Mouse (Mus musculus) myocyte (in vitro differentiated cells): ENCODE data around the gene F7.

Experiments
- CEBPB ChIP-seq: IDR thresholded peaks from 2 replicates; pipeline ENCODE4 v1.6.1; 2011; ENCODE audit warnings: mild to moderate bottlenecking, moderate library complexity; ENCODE audit not compliant: poor library complexity, insufficient read depth, severe bottlenecking
- E2F4 ChIP-seq: IDR thresholded peaks from one replicate; pipeline ENCODE4 v1.6.1; 2011; ENCODE audit warnings: mild to moderate bottlenecking, control low read depth, moderate library complexity; ENCODE audit not compliant: insufficient read depth
- MAX ChIP-seq: IDR thresholded peaks from one replicate; pipeline ENCODE4 v1.6.1; 2011; ENCODE audit warnings: low read depth, mild to moderate bottlenecking, control low read depth
- MYOD1 ChIP-seq, 3 experiments: IDR thresholded peaks; one replicate each; pipeline ENCODE4 v1.6.1; 2011; ENCODE audit warnings: control low read depth in 2 of 3, low read depth in 2 of 3, mild to moderate bottlenecking in 2 of 3, moderate library complexity in 1 of 3; ENCODE audit not compliant: insufficient read length in 2 of 3, control insufficient read depth in 1 of 3
- MYOG ChIP-seq, 3 experiments: IDR thresholded peaks; one replicate each; pipeline ENCODE4 v1.6.1; 2011; ENCODE audit warnings: control low read depth in 2 of 3, low read depth in 2 of 3, mild to moderate bottlenecking in 2 of 3; ENCODE audit not compliant: insufficient read length in 2 of 3, control insufficient read depth in 1 of 3, insufficient read depth in 1 of 3
- POLR2A ChIP-seq: IDR thresholded peaks from one replicate; pipeline ENCODE4 v1.6.1; 2011; ENCODE audit warnings: low read depth, mild to moderate bottlenecking, control low read depth, moderate library complexity; ENCODE audit not compliant: insufficient read length
- POLR2AphosphoS2 ChIP-seq: IDR thresholded peaks from one replicate; pipeline ENCODE4 v1.6.1; 2011; ENCODE audit warnings: low read depth, control low read depth; ENCODE audit not compliant: insufficient read length
- REST ChIP-seq: IDR thresholded peaks from one replicate; pipeline ENCODE4 v1.6.1; 2011; ENCODE audit warnings: mild to moderate bottlenecking, control low read depth, moderate library complexity; ENCODE audit not compliant: insufficient read depth, insufficient read length
- SRF ChIP-seq: IDR thresholded peaks from one replicate; pipeline ENCODE4 v1.6.1; 2011; ENCODE audit warnings: low read depth; ENCODE audit not compliant: control insufficient read depth, insufficient read length
- TCF12 ChIP-seq: IDR thresholded peaks from one replicate; pipeline ENCODE4 v1.6.1; 2011; ENCODE audit warnings: mild to moderate bottlenecking, control low read depth; ENCODE audit not compliant: poor library complexity, insufficient read depth, severe bottlenecking
- TCF3 ChIP-seq: IDR thresholded peaks from one replicate; pipeline ENCODE4 v1.6.1; 2011; ENCODE audit warnings: low read depth, control low read depth; ENCODE audit not compliant: insufficient read length
- USF1 ChIP-seq: IDR thresholded peaks from one replicate; pipeline ENCODE4 v1.6.1; 2011; ENCODE audit warnings: low read depth, mild to moderate bottlenecking, control low read depth, moderate library complexity

GRCm38 (mm10) chr8:13039054-13039453 is 13.2 kb downstream of the F7 start:
- TF ChIP-seq USF1 (no peak), POLR2A (no peak), POLR2AphosphoS2 (no peak), CEBPB (no peak), TCF3 (no peak), MYOG (IDR thresholded peaks at IDR 0.05; ENCODE audit: control insufficient read depth in 1 of 3, insufficient read depth in 1 of 3, insufficient read length in 2 of 3, low read depth in 2 of 3) (no peak), SRF (no peak), REST (no peak), MAX (no peak), MYOD1 (IDR thresholded peaks at IDR 0.05; ENCODE audit: control insufficient read depth in 1 of 3, insufficient read length in 2 of 3, low read depth in 2 of 3) (no peak), E2F4 (no peak), TCF12 (no peak)
